ENCODE assay signal across 1 mouse cellular context in the genomic region with DNA sequence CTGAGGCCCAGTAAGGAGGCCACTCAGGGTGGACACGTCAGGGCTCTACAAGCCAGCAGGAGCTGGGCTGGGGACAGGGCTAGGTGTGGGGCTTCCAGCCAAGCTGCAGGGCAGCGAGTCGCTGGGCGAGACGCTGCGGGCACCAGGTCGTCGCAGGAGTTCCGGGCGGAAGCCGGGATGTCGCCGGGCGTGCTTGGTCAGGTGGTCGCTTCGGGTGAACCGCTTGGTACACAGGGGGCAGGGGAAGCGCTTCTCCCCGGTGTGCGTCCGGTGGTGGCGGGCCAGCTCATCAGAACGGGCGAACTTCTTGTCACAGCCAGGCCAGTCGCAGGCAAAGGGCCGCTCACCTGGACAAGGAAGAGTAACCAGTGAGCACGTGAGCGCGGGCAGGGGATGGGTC.
A peak's percentile ranks its signal among the peaks of the same experiment; 100 is the strongest.
TF ChIP-seq lines count a peak whose summit lies in the region.

No protein-coding gene starts in this region.

TF ChIP-seq in CH12.LX, 34 proteins besides CTCF, POLR2A, EP300 and RAD21:
- TF ChIP-seq BHLHE40 (IDR thresholded peaks at IDR 0.05; ENCODE audit: low read depth, low read length) = peak; percentile 42
- TF ChIP-seq PAX5 (IDR thresholded peaks at IDR 0.05; ENCODE audit: low read length) = no peak
